Mouse (Mus musculus) thymus, adult 2 months (tissue): Measurements from ENCODE around the gene Samd11.

Source experiments
- CTCF ChIP-seq: fragments of 200-500 bp; IDR thresholded peaks from 2 replicates; pipeline ENCODE4 v1.5.1; 2012; ENCODE audit warnings: mild to moderate bottlenecking, control low read depth, low read length, moderate library complexity, borderline replicate concordance; ENCODE audit not compliant: control insufficient read depth, poor library complexity, insufficient read depth; ENCODE audit errors: extremely low read depth
- POLR2A ChIP-seq: fragments of 200-500 bp; IDR thresholded peaks from 2 replicates; pipeline ENCODE4 v1.6.1; 2012; ENCODE audit warnings: mild to moderate bottlenecking, low read length, control low read depth, moderate library complexity; ENCODE audit not compliant: control insufficient read depth, poor library complexity, insufficient read depth; ENCODE audit errors: extremely low read depth

DNA sequence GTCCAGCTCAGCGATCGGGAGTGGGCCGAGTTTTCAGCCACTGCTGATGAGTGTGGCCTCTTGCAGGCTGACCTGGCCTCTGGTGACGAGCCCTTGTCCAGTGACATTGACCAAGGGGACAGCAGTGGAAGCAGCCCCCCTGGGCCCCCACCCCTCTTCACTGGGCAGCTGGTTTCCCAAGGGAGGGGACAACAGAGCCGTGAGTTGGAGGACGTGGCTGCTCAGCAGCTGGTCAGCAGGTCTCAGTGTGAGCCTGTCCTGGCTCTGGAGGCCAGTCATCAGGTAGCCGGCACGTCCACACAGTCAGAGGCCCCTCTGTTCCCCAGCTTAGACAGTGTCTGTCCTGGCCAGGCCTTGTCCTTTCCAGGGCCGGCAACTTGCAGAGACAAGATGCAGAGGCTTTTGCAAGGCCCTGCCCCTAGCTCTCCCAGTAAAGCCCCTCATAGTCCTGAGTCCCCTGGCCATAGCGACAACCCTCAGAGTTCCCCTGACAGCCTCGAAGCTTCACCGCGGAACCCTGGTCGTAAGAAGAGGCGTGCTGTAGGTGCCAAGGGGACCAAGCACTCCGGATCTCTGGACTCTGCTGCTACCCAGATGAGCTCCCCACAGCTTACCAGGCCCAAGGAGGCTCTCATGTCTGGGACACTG, 38.3 kb downstream of the Samd11 start:
- no peak for TF ChIP-seq CTCF
- TF ChIP-seq POLR2A: no peak
